Mouse (Mus musculus) ES-E14 (cell line): Measurements from ENCODE around the gene Tbc1d17. TPM values are rescaled to one million over a fixed set of nuclear protein-coding genes. Genes with fewer than 3 reads are reported as not detected.

Source experiments
- DNase-seq: peaks from one replicate; pipeline ENCODE4 v3.0.0-alpha.2; 2013; ENCODE audit warnings: low read depth, low spot score
- H3K27ac ChIP-seq: 2 replicates; pipeline ENCODE4 v1.5.1; 2012; ENCODE audit warnings: low read depth, mild to moderate bottlenecking, low read length, moderate library complexity, mixed read lengths; ENCODE audit not compliant: poor library complexity, insufficient read depth, severe bottlenecking
- H3K36me3 ChIP-seq: 2 replicates; pipeline ENCODE4 v1.6.1; 2012; ENCODE audit warnings: mild to moderate bottlenecking, low read length, moderate library complexity, mixed read lengths; ENCODE audit not compliant: control insufficient read depth, poor library complexity, insufficient read depth, severe bottlenecking
- H3K4me1 ChIP-seq, 2 experiments: fragments of 150-350 bp in 1 of 2; sonication (generic) in 1 of 2; 2 replicates each; pipeline ENCODE4 v1.6.1; 2012; ENCODE audit warnings: low read length in 2 of 2, mild to moderate bottlenecking in 1 of 2, mixed read lengths in 1 of 2; ENCODE audit not compliant: control insufficient read depth in 2 of 2, insufficient read depth in 2 of 2, poor library complexity in 1 of 2
- H3K4me3 ChIP-seq, 2 experiments: fragments of 150-350 bp in 1 of 2; sonication (generic) in 1 of 2; 2 replicates each; pipeline ENCODE4 v1.5.1; 2012; ENCODE audit warnings: low read length in 2 of 2, low read depth in 1 of 2, mild to moderate bottlenecking in 1 of 2, mixed read lengths in 1 of 2; ENCODE audit not compliant: insufficient read depth in 1 of 2, poor library complexity in 1 of 2, severe bottlenecking in 1 of 2
- H3K9ac ChIP-seq: 2 replicates; pipeline ENCODE4 v1.6.1; 2012; ENCODE audit warnings: low read depth, mild to moderate bottlenecking, low read length, mixed read lengths; ENCODE audit not compliant: poor library complexity, insufficient read depth, severe bottlenecking
- H3K9me3 ChIP-seq: fragments of 150-350 bp; sonication (generic); 2 replicates; pipeline ENCODE4 v1.6.1; 2012; ENCODE audit warnings: low read depth, mild to moderate bottlenecking, low read length; ENCODE audit not compliant: control insufficient read depth, insufficient read depth
- CHD2 ChIP-seq: IDR thresholded peaks from 2 replicates; pipeline ENCODE4 v1.6.1; 2014; ENCODE audit warnings: mild to moderate bottlenecking, low read depth, low read length, inconsistent platforms
- HCFC1 ChIP-seq: IDR thresholded peaks from 2 replicates; pipeline ENCODE4 v1.6.1; 2012; ENCODE audit warnings: low read length, inconsistent platforms, borderline replicate concordance; ENCODE audit not compliant: insufficient read depth
- MAFK ChIP-seq: IDR thresholded peaks from 2 replicates; pipeline ENCODE4 v1.6.1; 2014; ENCODE audit warnings: mild to moderate bottlenecking, low read depth, low read length, inconsistent platforms; ENCODE audit not compliant: insufficient read depth
- ZC3H11A ChIP-seq: IDR thresholded peaks from 2 replicates; pipeline ENCODE4 v1.6.1; 2012; ENCODE audit warnings: low read depth, mild to moderate bottlenecking, inconsistent platforms, low read length, borderline replicate concordance
- ZNF384 ChIP-seq: IDR thresholded peaks from 2 replicates; pipeline ENCODE4 v1.6.1; 2012; ENCODE audit warnings: low read depth, low read length, inconsistent platforms
- in situ Hi-C, 2 experiments: fragments of 600-800 bp; cut with MboI; formaldehyde crosslinking; loops; one replicate each; pipeline ENCODE4 v1.15.1; 2025; ENCODE audit warnings: low sequenced_read_pairs in 2 of 2, inconsistent platforms in 1 of 2; ENCODE audit not compliant: unreplicated experiment in 2 of 2
- total RNA-seq: library from RNA; depleted of rRNA; stranded (reverse); fragments of 300-350 nt; gene quantifications from 2 replicates; pipeline ENCODE4 v1.2.3, GENCODE M21; 2012

Gene Tbc1d17
- total RNA-seq, 1 experiment: 31.5 TPM

- in situ Hi-C loops: no loop called here
- TF ChIP-seq ZNF384: no peak
- TF ChIP-seq MAFK: no peak
- no peak for TF ChIP-seq CHD2
- no peak for TF ChIP-seq HCFC1
- TF ChIP-seq ZC3H11A: no peak
- Histone ChIP-seq H3K4me1 (peaks cover 0 to 23% of the 10 kb centered on the region in 2 experiments; a peak in 2 of 4 replicates), H3K36me3 (peaks cover 45% of the 10 kb centered on the region), H3K4me3 (no peak overlapping the region), H3K27ac (no peak overlapping the region), H3K9ac (no peak overlapping the region), H3K9me3 (no peaks in the 10 kb centered on the region)
- DNase-seq: no peak
Observed at GRCm38 (mm10) chr7:44863982-44864494, 15.2 kb upstream of the Tbc1d17 start.

- in situ Hi-C loops: no loop called here
- H3K27ac ChIP-seq: no peak overlapping the region
- TF ChIP-seq CHD2: no peak
- no peak for TF ChIP-seq HCFC1
- TF ChIP-seq MAFK: no peak
- no peak for TF ChIP-seq ZNF384
- TF ChIP-seq ZC3H11A: no peak
- peaks cover 45% of the 10 kb centered on the region for H3K36me3 ChIP-seq
- no peaks in the 10 kb centered on the region for H3K9me3 ChIP-seq
- no peak for DNase-seq
- H3K4me1 ChIP-seq: peaks cover 2 to 21% of the 10 kb centered on the region in 2 experiments; a peak in 2 of 4 replicates
- H3K4me3 ChIP-seq: peak overlapping the region in 1 of 2 experiments; percentile 9; a peak in 1 of 4 replicates
- no peak overlapping the region for H3K9ac ChIP-seq
Observed at GRCm38 (mm10) chr7:44863210-44863609, 14.3 kb upstream of the Tbc1d17 start.

GRCm38 (mm10) chr7:44862434-44862833 lies 13.6 kb upstream of the Tbc1d17 start:
- Histone ChIP-seq H3K36me3 (peaks cover 45% of the 10 kb centered on the region), H3K9ac (no peak overlapping the region), H3K9me3 (no peaks in the 10 kb centered on the region), H3K27ac (no peak overlapping the region), H3K4me1 (peaks cover 5 to 17% of the 10 kb centered on the region in 2 experiments; a peak in 2 of 4 replicates), H3K4me3 (no peak overlapping the region)
- DNase-seq: no peak
- in situ Hi-C loops: no loop called here
- TF ChIP-seq HCFC1 (no peak), CHD2 (no peak), ZNF384 (no peak), MAFK (no peak), ZC3H11A (no peak)

GRCm38 (mm10) chr7:44861429-44861816 lies 12.5 kb upstream of the Tbc1d17 start:
- H3K4me3 ChIP-seq: no peak overlapping the region
- H3K9ac ChIP-seq: no peak overlapping the region
- no peaks in the 10 kb centered on the region for H3K9me3 ChIP-seq
- in situ Hi-C loops: no loop called here
- peaks cover 45% of the 10 kb centered on the region for H3K36me3 ChIP-seq
- H3K27ac ChIP-seq: no peak overlapping the region
- peaks cover 5 to 9% of the 10 kb centered on the region in 2 experiments; a peak in 2 of 4 replicates for H3K4me1 ChIP-seq
- DNase-seq: no peak
- TF ChIP-seq ZNF384 (no peak), ZC3H11A (no peak), MAFK (no peak), HCFC1 (no peak), CHD2 (no peak)
